Mouse (Mus musculus) liver, adult 2 months (tissue): Measurements from ENCODE around the gene Klf11. TPM values are rescaled to one million over a fixed set of nuclear protein-coding genes. Genes with fewer than 3 reads are reported as not detected.

Experiments
- DNase-seq: peaks from one replicate; pipeline ENCODE4 v3.0.0-alpha.2; 2011; ENCODE audit warnings: low read depth, low spot score; ENCODE audit errors: extremely low read depth
- H3K27ac ChIP-seq: fragments of 200-500 bp; replicated peaks from 2 replicates; pipeline ENCODE4 v1.5.1; 2012; ENCODE audit warnings: low read depth, mild to moderate bottlenecking, control low read depth, inconsistent platforms, low read length; ENCODE audit not compliant: insufficient read depth
- H3K27me3 ChIP-seq: fragments of 200-500 bp; 2 replicates; pipeline ENCODE4 v1.6.1; 2012; ENCODE audit warnings: mild to moderate bottlenecking, moderate library complexity, low read length, inconsistent platforms; ENCODE audit not compliant: control insufficient read depth, insufficient read depth
- H3K36me3 ChIP-seq: fragments of 200-500 bp; 2 replicates; pipeline ENCODE4 v1.6.1; 2012; ENCODE audit warnings: low read length, inconsistent platforms; ENCODE audit not compliant: control insufficient read depth, insufficient read depth
- H3K4me1 ChIP-seq: fragments of 200-500 bp; 2 replicates; pipeline ENCODE4 v1.6.1; 2011; ENCODE audit warnings: low read length; ENCODE audit not compliant: control insufficient read depth, insufficient read depth
- H3K4me3 ChIP-seq: fragments of 200-500 bp; 2 replicates; pipeline ENCODE4 v1.5.1; 2011; ENCODE audit warnings: low read depth, mild to moderate bottlenecking, control low read depth, low read length, moderate library complexity; ENCODE audit not compliant: insufficient read depth
- H3K79me2 ChIP-seq: fragments of 200-500 bp; 2 replicates; pipeline ENCODE4 v1.6.1; 2012; ENCODE audit warnings: inconsistent platforms, mild to moderate bottlenecking, low read length, moderate library complexity; ENCODE audit not compliant: control insufficient read depth, insufficient read depth
- H3K9ac ChIP-seq: fragments of 200-500 bp; 2 replicates; pipeline ENCODE4 v1.6.1; 2012; ENCODE audit warnings: low read depth, mild to moderate bottlenecking, control low read depth, inconsistent platforms, low read length
- CTCF ChIP-seq: fragments of 200-500 bp; IDR thresholded peaks from 2 replicates; pipeline ENCODE4 v1.5.1; 2011; ENCODE audit warnings: low read depth, low read length, control low read depth
- POLR2A ChIP-seq: fragments of 200-500 bp; IDR thresholded peaks from 2 replicates; pipeline ENCODE4 v1.6.1; 2011; ENCODE audit warnings: low read length, control low read depth; ENCODE audit not compliant: insufficient read depth; ENCODE audit errors: extremely low read depth
- WGBS: fragments of 180-500 bp; shearing (Covaris S2); methylation state at CpG from one replicate; pipeline ENCODE4 v1.1.7; 2018; 5-methylcytosine and 5-hydroxymethylcytosine counted together
- polyA plus RNA-seq: library from polyadenylated mRNA; depleted of rRNA; stranded (reverse); fragments of >200 nt; gene quantifications from 2 replicates; pipeline ENCODE4 v1.2.3, GENCODE M21; 2012; rRNA removed
- total RNA-seq: library from RNA; depleted of rRNA; stranded (reverse); fragments of >200 nt; gene quantifications from 2 replicates; pipeline ENCODE4 v1.2.3, GENCODE M21; 2014; rRNA removed

Klf11 gene
- total and polyA plus RNA-seq, 2 experiments = 2.8 to 5.9 TPM

- WGBS = under 1% methylated on average over 83 of the region's 83 CpGs
- H3K27me3 ChIP-seq = no peaks in the 10 kb centered on the region
- peak within 1 kb of the TSS; percentile 89 for H3K9ac ChIP-seq
- peak; percentile 55 for DNase-seq
- no peaks in the 10 kb centered on the region for H3K79me2 ChIP-seq
- peaks cover 9% of the 10 kb centered on the region for H3K4me1 ChIP-seq
- H3K4me3 ChIP-seq = peak within 1 kb of the TSS; percentile 68
- no peaks in the 10 kb centered on the region; the same call in 1 of the 2 replicates for H3K36me3 ChIP-seq
- TF ChIP-seq CTCF = peak; percentile 83
- TF ChIP-seq POLR2A = 0 out of 2 replicates have a peak, but pooled peaks have one; percentile 29
- peak within 1 kb of the TSS; percentile 37 for H3K27ac ChIP-seq
These were observed 57.1 kb downstream of the Klf11 start, which contains the start of gene Rrm2 for GRCm38 (mm10) chr12:24707954-24708823. Gene Rrm2 (plus strand): TSS chr12:24708241.

GRCm38 (mm10) chr12:24708824-24709218, 57.7 kb downstream of the Klf11 start:
- H3K36me3 ChIP-seq = no peaks in the 10 kb centered on the region; the same call in 1 of the 2 replicates
- DNase-seq = no peak

GRCm38 (mm10) chr12:24709409-24709808, 58.3 kb downstream of the Klf11 start:
- Histone ChIP-seq H3K9ac (no peak overlapping the region), H3K27me3 (no peaks in the 10 kb centered on the region), H3K36me3 (no peaks in the 10 kb centered on the region; the same call in 1 of the 2 replicates)

More at GRCm38 (mm10) chr12:24708824-24709218, 57.7 kb downstream of the Klf11 start:
- peaks cover 9% of the 10 kb centered on the region for H3K4me1 ChIP-seq
- H3K79me2 ChIP-seq = no peaks in the 10 kb centered on the region
- no peaks in the 10 kb centered on the region for H3K27me3 ChIP-seq
- peak overlapping the region; percentile 20; the same call in 1 of the 2 replicates for H3K9ac ChIP-seq
- 4% methylated on average over 17 of the region's 17 CpGs for WGBS
- H3K27ac ChIP-seq = no peak overlapping the region
- TF ChIP-seq POLR2A = no peak
- no peak for TF ChIP-seq CTCF
- peak overlapping the region; percentile 68 for H3K4me3 ChIP-seq

GRCm38 (mm10) chr12:24709831-24710508, 58.9 kb downstream of the Klf11 start:
- Histone ChIP-seq H3K4me1 (peaks cover 9% of the 10 kb centered on the region), H3K9ac (no peak overlapping the region), H3K27ac (no peak overlapping the region), H3K79me2 (no peaks in the 10 kb centered on the region), H3K27me3 (no peaks in the 10 kb centered on the region), H3K36me3 (no peaks in the 10 kb centered on the region; the same call in 1 of the 2 replicates), H3K4me3 (no peak overlapping the region)
- peak; percentile 78 for DNase-seq
- 32% methylated on average over 5 of the region's 5 CpGs for WGBS
- TF ChIP-seq POLR2A (no peak), CTCF (peak; percentile 12; the same call in 1 of the 2 replicates)

More at GRCm38 (mm10) chr12:24709409-24709808, 58.3 kb downstream of the Klf11 start:
- H3K27ac ChIP-seq = no peak overlapping the region
- WGBS = 63% methylated on average over 6 of the region's 6 CpGs
- TF ChIP-seq CTCF = no peak
- no peak for TF ChIP-seq POLR2A
- H3K4me3 ChIP-seq = no peak overlapping the region
- H3K79me2 ChIP-seq = no peaks in the 10 kb centered on the region
- DNase-seq = no peak
- H3K4me1 ChIP-seq = peaks cover 9% of the 10 kb centered on the region

- WGBS = 58% methylated on average over 5 of the region's 5 CpGs
- H3K36me3 ChIP-seq = no peaks in the 10 kb centered on the region; the same call in 1 of the 2 replicates
These were observed 59.6 kb downstream of the Klf11 start for GRCm38 (mm10) chr12:24710672-24711071.

More at GRCm38 (mm10) chr12:24710672-24711071, 59.6 kb downstream of the Klf11 start:
- peak; percentile 64 for TF ChIP-seq CTCF
- no peak for TF ChIP-seq POLR2A
- Histone ChIP-seq H3K4me1 (peaks cover 9% of the 10 kb centered on the region), H3K4me3 (no peak overlapping the region), H3K27ac (no peak overlapping the region), H3K9ac (no peak overlapping the region), H3K79me2 (no peaks in the 10 kb centered on the region), H3K27me3 (no peaks in the 10 kb centered on the region)
- DNase-seq = peak; percentile 33

Other genes starting within 250 kb of the Klf11 start
- 7.3 and 8.3 TPM in 2 replicates for gene Taf1b, start 152.9 kb upstream of the Klf11 start, total RNA-seq
- gene Taf1b, start 152.9 kb upstream of the Klf11 start, polyA plus RNA-seq = 3.1 and 4.1 TPM in 2 replicates
- gene Grhl1, start 79.0 kb upstream of the Klf11 start, total RNA-seq = 0.28 and 0.40 TPM in 2 replicates
- 0.17 and 0.42 TPM in 2 replicates for gene Grhl1, start 79.0 kb upstream of the Klf11 start, polyA plus RNA-seq
- gene Cys1, start 30.5 kb downstream of the Klf11 start, total RNA-seq = 2.8 and 3.1 TPM in 2 replicates
- 4.3 and 5.3 TPM in 2 replicates for gene Cys1, start 30.5 kb downstream of the Klf11 start, polyA plus RNA-seq
- 2.8 and 3.8 TPM in 2 replicates for gene Rrm2, start 57.0 kb downstream of the Klf11 start, total RNA-seq
- 0.80 TPM in 2 replicates for gene Rrm2, start 57.0 kb downstream of the Klf11 start, polyA plus RNA-seq
- 0.18 and 0.40 TPM in 2 replicates for gene Mboat2, start 179.6 kb downstream of the Klf11 start, total RNA-seq
- gene Mboat2, start 179.6 kb downstream of the Klf11 start, polyA plus RNA-seq = not detected in 2 replicates